Mouse (Mus musculus) mesoderm, embryonic 11.5 days (tissue): Measurements from ENCODE around the gene Pknox2.

Experiments
- DNase-seq: peaks from one replicate; pipeline ENCODE4 v3.0.0-alpha.2; 2012; ENCODE audit warnings: low read depth, low spot score

The Pknox2 gene

DNA sequence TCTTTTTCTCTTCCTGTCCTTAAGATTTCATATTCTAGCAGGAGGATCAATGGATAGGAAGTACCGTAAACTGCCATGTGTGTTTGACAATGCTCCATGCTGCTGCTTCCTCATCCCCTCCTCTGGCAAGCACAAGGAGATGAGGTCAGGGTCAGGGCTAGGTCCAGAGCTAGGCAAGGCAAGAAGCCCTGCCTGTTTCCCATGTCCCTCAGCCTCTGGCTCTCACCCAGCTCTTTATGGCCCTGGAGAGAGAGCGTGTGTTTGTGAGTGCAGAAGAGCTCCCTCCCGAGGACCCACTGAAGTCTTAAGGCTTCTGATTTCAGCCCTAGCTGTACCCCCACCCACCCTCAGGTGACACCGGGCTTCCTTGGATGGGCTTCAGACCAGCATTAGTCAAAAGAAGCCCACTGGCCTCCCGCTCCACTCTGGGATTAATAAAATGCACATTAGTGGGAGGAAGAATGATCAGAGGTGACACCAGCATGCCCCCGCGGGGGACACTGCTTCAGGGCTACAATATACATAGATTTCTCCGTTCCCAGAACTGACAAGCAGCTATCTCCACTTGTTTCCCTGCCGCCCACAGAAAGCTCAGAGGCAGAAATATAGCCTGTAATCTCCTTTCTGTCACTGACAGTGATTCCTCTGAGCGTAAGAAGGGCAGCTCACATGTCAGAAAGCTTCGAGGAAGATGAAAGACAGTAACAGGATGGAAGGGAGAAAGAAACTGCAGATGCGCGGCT lies 156.4 kb downstream of the Pknox2 start:
- DNase-seq: no peak

DNA sequence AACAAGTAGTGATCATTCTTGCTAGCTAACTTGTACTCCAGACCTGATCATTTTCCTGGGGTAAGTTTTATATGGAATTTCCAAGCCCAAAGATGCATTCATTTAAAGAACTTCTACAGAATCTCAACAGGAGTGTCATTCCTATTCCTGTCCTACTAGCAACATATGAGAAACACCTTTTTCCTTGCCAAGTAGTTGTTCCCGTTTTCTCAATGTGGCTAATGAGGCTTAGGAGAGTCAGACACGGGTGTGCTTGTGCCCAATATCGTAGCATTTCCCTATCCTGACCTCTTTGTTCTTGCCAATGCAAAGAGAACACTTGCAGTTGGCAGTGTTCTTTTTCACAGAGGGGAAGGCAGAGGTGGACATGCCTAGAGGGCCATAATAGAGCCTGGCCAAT lies 157.2 kb downstream of the Pknox2 start:
- no peak for DNase-seq

DNA sequence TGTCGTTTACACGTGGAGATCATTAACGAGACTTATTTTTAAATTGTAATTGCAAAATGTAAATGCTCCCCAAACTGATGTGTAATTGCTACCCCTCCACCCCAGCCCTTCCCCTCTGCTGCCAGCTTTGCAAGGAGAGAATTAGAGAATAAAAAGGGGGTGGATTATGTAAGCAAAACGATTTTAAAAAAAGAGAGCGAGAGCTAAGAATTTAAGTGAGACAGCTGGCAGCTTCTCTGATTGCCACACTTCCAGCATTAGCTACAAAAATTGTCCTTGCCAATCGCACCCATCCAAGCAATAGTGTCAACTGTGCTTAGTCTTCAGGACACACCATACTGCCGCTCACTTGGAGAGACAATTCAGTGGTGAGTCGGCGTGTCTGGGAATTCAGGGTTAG lies 162.0 kb downstream of the Pknox2 start:
- no peak for DNase-seq

DNA sequence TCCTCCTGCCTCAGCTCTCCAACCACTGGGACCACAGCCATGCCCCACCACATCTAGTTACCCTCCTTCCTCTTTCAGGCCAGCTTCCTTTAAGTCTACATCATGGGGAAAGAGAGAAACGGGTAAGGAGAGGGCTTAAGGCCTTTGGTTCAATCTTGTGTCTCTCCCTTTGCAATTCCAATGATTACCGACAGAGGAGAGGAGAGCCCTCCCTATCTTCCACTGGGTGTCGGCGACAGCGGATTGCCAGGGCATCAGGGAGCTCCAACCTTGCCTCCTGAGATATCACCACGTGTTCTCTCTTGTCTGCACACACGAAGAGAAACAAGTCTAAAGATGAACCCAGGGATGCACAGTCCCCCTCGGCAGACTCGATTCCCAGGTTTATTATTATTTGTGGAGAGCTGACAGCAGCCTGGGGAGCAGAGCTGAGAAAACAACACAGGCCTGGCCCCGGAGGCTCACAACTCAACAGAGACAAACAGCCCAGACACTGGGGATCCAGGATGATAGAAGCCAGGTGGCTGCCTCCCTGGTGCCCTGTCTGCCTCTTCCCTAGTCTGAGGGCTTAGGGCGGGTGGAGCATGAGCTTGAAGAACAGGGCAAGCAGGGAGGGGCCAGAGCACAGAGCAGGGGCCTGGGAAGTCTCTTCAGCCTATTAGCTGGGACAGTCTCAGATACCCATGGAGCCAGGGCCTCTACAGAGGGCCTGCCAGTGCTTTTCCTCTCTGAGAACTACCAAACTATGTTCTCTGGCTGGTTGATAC lies 170.4 kb downstream of the Pknox2 start:
- DNase-seq: peak; percentile 57

DNA sequence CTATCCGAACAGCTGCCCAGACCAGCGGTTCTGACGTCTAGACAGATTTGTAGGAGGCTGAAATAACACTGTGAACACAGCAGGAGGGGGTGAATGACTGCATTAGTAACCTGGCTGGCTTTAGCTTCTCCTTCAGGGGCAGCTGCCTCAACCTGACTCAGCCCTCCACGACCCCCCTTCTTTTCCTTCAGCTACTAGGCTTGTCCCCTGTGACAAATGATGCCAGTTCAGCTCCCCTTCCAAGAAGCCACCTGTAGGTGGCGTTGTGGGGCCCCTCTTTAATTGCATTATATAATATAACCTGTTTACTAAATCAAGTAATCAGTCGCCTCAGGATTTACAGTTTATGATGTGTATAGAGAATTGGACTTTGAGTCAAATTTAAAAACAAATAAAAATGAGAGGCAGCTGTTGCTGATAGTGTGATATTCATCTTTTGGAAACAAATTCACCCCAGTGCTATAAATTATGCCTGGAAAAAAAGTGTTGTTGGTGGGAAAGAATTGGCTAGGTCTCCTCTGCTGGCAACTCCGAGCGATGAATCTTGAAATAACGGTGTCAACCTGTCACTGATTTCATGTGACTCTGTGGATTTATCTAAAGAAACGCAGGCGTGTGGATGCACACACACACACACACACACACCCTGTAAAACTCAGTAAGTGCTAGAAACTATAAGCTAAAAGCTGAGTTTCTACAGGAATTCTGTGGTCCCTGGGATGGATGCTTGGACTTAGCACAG lies 173.6 kb downstream of the Pknox2 start:
- peak; percentile 69 for DNase-seq

DNA sequence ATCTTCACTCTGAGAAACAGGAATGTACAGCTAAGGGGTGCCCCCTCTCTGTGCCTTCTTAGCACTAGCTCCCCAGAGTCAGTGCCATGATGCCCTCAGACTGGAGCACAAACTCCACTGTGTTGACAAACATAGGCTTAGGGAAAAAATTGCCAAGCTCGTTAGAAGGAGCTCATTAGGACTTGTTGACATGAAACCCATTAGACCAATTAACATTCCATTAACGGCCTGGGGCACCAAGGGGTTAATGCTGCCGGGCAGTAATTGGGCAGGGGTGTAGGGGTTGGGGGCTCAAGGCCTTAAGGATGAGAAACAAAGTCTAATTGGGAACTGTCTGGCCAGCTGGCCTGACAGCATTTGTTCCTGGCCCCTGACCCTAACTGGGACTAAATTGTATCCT lies 175.1 kb downstream of the Pknox2 start:
- DNase-seq: no peak

DNA sequence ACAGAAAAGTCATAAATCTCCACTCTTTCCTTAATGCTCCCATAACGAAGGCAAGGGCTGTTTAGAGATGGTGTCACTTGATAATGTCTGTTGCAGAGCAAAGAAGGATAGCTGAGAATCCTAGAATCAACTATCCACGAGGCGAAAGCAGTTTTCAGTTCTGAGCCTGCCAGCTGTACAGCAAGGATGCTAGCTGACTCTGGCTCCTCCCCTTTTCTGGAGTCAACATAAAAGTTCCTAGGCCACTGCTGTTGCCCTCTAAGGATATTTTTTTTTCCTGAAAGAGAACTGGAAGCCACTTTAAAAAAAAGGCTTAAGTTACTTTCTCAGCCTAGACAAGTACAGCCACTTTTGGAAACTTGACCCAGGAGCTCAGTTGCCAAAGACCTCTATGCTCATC lies 176.1 kb downstream of the Pknox2 start:
- DNase-seq: no peak

DNA sequence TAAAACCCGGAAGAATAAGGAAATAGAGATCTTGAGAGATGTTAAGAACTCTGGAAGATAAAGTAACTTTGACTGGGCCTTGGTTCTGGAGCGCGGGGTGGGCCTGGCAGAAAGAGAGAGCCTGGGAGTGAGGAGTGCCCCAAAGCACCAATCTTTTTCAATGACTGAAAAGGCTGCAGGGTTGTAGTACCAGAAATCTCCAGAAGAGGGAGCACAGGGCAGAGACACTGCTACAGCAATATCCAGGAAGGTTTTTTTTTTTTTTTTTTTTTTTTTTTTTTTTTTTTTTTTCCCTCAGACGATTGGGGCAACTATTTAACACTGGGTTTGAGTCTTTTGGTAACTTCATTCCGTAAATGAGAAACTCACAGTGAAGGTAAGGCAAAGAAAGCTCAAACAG lies 176.6 kb downstream of the Pknox2 start:
- DNase-seq: peak; percentile 83

DNA sequence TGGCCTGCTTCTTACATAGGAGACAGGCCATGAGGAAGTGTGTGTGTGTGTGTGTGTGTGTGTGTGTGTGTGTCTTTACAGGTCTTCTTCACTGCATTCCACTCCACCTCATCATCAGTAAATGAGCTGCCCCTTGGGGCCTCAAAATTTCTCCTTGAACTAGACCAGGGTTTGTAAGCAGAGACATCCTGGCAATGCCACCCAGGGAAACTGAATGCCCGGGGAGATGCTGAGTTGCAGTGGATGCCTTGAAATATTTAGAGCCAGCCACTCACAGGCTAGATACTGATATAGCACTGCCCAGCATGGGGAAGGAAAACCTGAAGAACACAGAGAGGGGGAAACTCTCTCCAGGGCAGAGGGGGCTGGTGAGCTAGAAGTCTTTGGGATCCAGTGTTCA lies 178.1 kb downstream of the Pknox2 start:
- no peak for DNase-seq

DNA sequence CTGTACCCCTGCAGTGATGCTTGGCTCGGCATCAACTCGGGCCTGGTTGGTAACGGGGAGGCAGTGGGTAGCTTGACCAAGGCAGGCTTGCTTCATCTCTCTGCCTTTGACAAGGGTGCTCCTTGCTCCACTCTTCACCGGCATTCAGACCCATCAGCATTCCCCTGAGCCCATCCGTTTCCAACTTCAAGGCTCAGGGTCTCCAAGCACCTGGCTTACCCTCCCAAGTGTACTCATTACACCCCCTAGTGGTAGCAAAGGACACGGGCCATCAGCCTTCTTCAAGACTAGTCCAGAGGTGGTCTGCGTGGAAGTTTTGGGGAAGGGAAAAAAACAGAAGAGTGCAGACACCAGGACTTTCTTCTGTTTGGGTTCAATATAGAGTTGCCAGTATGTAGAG lies 178.5 kb downstream of the Pknox2 start:
- peak; percentile 81 for DNase-seq

DNA sequence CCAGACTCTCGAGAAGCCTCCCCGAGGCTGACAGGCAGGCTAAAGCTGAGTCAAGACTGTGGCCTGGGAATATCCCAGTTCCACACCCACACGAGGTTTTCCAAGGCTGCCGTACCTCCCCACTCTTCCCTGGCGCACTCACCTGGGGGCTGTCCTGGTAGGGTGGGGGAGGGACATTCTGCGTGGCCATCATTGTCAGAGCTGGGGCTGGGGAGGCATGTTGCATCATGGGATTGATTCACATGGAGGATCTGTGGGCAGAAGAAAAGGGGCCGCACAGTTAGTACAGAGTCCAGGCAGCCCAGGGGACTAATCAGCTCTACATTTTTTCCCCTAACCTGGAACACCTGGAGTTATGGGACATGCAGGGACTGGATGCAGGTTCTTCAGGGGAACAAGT lies 179.0 kb downstream of the Pknox2 start:
- DNase-seq: no peak

DNA sequence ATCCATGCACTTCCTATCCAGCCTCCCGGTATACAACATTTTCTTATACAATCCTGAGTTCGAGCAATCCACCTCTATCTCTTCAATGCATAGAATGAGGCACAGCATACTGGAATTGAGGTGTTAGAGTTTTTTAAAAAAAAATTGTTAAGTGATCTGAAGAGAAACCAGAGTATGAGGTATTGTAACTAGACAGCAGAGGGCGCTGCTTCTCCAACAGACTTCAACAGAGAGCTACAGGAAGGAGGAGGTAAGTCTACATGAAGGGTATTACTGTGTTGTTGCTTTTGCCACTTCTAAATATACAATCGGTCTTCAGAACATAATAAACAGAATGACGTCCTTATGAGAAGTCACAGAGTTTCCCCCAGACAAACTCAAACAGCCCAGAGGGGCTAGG lies 181.5 kb downstream of the Pknox2 start:
- peak; percentile 82 for DNase-seq

DNA sequence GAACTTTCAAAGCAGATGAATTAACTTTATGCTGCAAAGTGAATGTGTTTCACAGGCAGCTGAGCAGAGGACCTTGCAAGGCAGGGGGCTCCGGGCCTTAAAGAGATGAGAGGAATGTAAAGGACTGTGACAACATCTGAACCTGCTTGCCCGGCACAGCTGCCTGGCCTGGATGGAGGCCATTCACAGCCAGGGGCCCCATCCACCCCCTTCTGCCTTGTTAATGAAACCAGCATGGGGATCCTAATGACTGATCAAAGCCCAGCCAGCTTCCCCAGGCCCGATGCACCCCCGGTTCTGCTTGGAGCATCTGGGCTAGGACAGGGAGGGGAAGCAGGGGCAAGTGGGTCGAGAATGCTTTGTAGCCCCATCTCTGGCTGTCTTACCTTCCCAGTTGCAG lies 183.0 kb downstream of the Pknox2 start:
- DNase-seq: peak; percentile 47

DNA sequence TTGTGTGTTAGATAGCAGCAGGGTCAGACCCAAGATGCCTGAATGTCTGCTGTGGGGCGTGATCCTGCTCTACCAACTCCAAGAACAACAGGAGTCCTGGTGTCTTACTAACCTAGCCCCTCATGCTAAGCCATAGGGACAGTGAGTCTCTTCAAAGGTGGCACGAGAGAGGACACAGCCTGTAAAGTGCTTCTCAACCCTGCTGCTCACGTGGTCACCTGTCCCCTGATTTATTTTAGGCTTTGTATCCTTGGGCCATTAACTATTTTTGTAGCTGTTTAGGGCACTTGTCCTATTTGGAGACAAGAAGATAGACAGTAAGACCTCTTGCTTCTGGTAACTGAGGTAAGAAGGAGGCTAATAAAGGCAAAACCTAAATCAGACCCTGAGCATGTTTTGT lies 183.7 kb downstream of the Pknox2 start:
- no peak for DNase-seq

DNA sequence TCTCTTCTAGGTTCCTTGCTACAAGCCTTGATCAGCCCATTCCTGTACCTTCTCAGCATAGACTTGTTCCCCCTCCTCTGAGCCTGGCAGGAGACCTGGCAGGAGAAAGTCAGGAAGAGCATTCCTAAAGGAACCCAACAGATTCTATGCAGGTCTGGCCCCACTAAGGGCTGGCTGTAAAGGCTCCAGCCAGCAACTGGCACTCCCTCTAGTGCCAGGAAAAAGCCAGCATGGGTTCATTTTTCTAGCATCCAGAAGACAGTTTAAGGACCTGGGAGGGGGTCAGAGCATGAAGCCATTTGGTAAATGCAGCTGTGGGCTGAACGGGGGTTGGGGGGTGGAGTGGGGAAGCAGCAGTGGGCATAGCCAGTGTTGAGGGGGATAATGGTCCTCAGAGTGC lies 185.3 kb downstream of the Pknox2 start:
- DNase-seq: no peak

DNA sequence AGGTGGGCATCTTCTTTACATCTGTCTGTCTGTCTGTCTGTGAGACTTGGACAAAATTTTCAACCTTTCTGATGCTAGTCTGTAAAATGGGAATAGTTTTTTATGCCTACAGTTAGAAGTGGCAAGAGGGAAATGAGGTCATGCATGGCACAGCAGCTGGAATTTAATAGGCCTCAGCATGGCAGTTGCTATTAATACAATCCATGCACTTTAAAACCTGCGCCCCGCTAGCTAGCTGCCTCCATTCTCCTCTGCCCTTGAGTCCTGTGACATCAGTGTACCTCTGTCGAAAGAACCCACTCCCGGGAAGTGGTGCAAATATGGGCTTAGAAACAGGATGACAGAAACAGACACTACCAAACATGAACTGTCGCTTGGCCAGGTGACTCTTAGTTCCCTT lies 186.1 kb downstream of the Pknox2 start:
- DNase-seq: no peak

DNA sequence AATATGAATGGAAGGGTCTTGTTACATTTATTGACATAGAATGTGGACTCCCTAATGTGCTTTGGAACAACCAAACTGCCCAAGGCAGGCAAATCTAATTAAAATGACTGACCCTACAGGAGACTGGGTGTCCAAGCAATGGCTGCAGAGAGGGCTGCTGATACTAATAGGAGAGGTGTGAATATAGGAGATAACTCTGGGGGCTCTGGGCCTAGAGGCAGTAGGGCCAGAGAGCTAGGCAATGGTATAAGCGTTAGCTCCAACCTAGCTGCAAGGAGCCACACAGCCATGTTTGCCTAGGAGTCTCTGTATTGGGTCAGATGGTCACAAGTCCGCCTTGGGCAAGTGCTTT lies 196.1 kb downstream of the Pknox2 start:
- DNase-seq: no peak

DNA sequence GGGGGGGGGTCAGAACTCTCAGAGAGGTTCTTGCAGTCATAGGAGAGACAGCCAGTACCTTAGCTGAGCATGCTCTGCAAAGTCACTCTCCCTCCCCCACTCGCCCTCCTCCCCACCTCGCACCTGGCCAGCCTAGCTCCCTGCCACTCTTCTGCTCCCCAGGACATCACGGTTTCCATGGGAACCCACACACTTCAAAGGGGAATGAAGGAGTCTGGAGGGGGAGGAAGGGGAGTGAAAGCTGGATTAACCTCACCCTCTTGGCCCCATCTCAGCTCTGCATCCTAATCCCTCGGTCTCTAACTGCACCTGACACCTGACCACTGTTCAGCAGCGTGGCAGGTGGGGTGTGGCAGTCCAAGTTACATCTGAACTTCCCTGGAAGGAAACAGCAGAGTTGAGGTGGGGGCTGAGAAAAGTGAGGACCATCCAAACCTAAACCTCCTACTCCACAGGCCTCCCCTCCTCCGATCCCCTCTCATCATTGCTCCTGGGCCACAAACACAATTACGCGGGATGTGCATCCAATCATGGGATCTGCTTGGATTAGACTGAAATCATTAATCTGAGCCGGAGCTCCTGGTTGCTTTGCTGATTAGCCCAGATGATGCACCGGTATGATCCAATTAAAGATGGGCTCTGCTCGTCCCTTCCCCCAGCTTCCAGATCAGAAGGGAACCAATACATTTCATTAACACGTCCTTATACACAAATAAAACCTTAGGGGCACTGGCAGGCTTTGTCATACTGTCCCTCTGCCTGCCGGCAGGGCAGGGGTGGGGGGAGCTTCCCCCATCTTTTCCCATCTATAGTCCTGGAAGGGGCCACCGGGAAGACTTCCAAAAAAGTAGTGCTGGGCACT lies 196.7 kb downstream of the Pknox2 start:
- DNase-seq: peak; percentile 60

DNA sequence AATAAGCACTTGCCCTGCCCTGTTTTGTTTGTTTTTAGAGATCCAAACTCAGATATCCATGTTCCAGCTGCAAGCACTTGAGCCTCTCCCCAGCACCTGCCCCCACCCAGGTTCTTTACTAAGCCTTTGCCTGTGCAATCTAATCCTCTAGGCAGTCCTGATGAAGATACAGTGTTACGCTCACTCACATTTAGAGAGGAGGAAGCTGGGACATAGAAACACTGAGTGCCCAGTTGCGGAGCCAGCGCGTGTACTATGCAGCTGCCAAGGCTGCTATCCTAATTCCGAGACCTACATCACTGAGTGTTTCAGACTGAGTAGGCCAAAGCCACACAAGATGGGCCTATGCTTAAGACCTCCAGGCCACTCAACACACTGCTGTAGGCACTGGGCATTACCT lies 199.0 kb downstream of the Pknox2 start:
- DNase-seq: no peak

DNA sequence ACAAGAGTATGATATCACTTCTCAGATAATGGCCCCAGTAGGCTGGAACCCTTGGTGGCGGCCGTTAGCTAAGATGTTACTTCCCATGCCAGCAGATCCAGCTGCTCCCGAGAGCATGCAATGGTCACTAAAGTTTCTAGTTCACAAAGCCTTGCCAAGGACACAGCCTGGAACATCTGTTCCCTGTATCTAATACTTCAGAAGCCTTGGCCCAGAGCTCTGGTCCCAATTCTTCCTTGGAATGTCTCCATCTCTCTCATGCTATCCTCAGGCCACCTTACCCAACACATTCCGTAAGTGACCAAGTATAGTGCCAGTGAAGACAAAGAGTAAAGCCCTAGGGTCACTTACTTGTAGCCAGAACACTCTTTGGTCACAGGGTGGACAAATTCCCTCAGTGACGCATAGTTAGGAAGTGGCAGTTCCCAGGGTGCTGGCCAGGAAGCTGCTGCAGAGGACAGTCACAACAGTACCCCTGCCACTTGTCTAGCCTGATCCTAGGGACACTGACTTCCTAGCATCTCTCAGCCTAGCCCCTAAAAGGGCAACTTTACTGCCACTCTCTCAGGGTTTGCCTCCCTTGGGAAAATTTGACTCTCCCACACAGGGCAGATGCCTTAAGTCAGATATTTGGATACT lies 200.0 kb downstream of the Pknox2 start:
- DNase-seq: no peak

DNA sequence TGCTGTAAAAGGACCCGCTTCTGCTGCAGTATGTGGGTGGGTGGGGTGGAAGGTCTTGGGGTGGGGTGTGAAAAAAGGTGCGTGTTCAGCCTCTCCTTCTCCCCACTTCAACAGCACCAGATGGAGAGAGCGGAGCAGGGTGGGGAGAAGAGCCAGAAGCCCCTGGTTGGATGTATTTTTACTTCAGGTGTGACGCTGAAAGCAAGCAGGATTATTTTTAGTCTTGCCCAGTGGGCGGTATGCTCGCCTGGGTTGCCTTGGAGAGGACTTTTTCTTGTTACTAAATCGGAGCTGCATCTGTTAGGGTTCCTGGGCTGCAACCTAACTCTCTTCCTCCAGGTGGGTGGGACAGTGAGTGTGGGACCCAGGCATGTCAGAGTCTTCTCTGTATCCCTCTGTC lies 202.4 kb downstream of the Pknox2 start:
- DNase-seq: no peak
